Mouse (Mus musculus) testis, postnatal 14 days (tissue): ENCODE results near the gene Prtn3.

ENCODE experiments used
- DNase-seq: peaks from one replicate; pipeline ENCODE4 v3.0.0; 2021; ENCODE audit warnings: low spot score

Prtn3 gene

DNA sequence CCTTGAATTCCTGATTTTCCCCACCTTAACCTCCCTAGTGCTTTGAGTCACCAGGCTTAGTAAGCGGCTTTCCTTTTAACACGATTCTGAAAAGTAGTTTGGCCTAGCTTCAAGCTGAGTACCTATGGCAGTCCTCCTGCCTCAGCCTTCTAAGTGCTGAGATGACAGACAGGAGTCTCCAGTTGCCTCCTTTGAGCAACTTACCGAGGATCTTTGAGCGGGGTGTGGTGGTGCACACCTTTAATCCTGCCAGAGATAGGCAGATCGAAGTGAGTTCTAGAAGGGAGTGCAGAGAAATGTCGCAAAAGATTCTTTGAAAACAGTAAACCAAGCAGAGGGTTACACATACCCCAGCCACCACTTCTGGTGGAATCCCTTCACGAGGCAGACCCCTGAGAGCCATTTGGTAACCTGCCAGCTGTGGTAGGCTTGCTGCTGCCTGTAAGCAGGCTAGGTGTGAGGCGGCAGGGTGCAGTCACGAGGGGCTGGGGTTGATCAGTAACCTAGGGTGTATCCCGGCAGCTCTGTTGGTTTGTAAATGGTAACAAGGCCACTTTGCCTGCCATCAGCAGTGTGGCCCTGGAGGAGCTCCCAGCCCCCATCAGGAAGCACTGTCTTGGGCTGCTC is 18.6 kb upstream of the Prtn3 start:
- DNase-seq: no peak

DNA sequence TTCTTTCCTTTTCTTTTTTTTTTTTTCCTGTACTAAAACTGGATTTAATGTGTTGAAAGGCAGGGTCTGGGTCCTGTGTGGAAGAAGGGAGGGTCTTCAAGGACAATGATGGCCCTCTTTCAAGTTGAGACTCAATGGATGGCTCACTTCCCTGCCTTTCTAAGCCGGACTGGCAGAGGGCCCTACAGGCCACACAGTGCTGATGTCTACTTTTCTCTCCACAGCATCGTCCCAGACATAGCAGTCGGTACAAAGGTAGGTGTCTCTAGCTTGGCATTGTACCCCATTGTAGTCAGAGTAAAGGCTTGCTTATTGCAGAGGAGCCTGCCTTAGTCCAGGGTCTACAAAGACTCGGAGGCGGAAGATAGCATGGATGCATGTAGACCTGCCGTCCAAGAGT is 18.0 kb upstream of the Prtn3 start:
- DNase-seq: no peak

GRCm38 (mm10) chr10:79856704-79857451 is 17.4 kb upstream of the Prtn3 start:
- no peak for DNase-seq

DNA sequence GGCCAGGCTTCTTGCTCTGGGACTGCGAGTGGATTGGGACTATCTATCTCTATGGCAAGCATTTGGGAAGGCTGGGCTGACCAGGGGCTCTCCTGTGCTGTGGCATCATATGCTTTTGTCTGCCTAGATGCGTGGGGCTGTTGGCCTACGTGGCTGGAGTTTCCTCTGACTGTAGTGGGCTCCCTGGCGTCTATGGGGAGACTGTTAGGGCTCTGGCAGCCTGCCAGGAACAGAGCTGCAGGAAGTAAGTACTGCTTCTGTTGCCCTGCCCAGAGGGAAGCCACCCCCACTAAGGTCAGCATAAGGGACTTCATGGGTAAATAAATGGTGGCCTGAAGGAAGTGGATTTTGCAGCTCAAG is 16.8 kb upstream of the Prtn3 start:
- no peak for DNase-seq

GRCm38 (mm10) chr10:79857894-79858293 is 16.4 kb upstream of the Prtn3 start:
- no peak for DNase-seq

DNA sequence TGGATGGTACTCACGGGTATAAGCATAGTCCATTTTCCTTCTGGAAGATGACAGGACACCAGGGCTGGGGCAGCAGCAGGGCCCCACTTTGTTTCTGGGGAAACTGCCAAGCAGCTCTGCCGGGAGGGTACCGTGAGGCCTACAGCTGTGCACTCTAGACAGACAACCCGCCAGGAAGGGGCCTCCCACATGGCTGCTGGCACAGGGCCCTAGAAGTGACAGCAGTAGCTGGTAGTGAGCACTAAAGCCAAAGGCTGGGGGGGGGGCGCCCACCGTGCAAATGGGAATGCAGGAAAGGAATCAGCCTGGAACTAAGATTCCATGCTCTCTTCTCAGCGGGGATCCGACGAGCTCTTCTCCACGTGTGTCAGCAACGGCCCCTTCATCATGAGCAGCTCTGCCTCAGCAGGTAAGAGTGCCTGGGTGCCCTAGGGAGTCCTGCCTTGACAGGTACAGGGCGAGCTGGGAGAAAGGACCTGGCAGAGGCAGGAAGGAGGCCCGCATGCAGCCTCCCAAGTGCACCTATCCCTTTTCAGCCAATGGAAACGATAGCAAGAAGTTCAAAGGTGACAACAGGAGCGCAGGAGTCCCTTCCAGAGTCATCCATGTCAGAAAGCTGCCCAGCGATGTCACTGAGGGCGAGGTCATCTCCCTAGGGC is 15.7 kb upstream of the Prtn3 start:
- no peak for DNase-seq

- no peak for DNase-seq
Measured at GRCm38 (mm10) chr10:79859116-79859515, 15.2 kb upstream of the Prtn3 start.

DNA sequence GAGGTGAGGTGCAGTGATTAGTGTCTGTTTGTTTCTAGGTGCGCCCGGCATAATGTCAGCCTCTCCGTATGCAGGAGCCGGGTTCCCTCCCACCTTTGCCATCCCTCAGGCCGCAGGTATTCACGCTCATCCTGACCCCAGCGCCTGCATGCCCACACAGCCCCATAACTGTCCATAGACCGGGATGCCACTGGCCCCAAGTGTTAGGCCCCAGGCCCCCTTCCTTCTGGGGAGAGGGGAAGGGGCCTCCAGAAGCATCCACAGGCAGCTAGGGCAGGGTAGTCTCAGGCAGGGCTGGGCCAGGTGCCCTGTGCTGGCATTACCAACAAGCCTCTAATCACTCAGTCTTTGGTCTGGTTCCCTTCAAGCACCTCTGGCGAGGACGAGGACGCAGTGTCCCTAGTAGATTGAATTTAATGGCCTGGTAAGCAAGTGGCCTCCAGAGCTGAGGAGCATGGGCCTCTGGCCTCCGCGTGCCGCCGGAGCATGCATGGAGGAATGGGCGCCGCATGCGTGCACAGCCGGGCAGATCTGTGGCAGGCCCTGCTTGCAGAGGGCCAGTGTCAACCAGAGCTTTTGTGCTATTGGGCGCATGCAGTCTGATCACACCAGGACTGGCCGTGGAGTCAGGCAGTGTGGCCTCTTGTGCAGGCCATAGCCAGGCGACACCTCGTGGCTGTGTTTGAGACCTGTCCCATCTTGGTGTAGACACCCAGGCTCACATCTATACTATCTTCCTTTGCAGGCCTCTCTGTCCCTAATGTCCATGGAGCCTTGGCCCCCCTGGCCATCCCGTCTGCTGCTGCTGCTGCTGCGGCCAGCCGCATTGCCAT is 14.0 kb upstream of the Prtn3 start:
- DNase-seq: no peak

GRCm38 (mm10) chr10:79861230-79862048 is 12.8 kb upstream of the Prtn3 start:
- DNase-seq: no peak

GRCm38 (mm10) chr10:79862049-79862788 is 12.1 kb upstream of the Prtn3 start:
- DNase-seq: no peak

- no peak for DNase-seq
Measured at GRCm38 (mm10) chr10:79862925-79863324, 11.4 kb upstream of the Prtn3 start.

DNA sequence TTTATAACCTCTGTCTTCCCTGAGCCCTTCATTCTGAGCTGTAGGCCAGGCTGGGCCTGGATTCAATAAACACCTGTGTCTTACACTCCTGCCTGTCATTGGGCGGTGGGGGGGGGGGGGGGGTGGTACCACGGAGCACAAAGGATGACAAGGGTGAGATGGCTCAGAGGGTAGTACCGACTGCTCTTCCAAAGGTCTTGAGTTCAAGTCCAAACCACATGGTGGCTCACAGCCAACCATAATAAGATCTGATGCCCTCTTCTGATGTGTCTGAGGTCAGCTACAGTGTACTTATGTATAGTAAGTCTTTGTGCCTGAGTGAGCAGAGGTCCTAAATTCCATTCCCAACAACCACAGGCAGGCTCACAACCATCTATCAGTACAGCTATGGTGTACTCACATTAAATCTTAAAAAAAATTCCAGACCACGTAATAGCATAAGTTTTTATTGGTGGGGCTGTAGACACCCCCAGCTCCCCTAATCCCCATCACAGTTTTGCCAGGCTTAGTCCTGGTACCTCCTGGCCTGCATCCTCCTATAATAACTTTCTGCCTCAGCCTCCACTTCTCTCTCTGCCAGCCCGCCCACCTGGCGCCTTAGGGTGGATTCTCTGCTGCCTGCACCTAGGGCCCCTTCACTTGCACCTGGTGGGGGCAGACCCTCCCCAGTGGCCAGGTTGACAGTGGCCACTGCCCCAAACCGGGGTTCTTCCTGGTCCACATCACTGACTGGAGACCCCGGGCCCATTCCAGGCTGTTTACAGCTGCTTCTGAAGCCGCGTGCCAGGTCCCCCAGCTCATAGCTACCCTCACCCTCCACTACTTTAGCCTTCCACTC is 9.7 kb upstream of the Prtn3 start:
- DNase-seq: no peak

- DNase-seq: no peak
Measured at GRCm38 (mm10) chr10:79865189-79865601, 9.1 kb upstream of the Prtn3 start.

DNA sequence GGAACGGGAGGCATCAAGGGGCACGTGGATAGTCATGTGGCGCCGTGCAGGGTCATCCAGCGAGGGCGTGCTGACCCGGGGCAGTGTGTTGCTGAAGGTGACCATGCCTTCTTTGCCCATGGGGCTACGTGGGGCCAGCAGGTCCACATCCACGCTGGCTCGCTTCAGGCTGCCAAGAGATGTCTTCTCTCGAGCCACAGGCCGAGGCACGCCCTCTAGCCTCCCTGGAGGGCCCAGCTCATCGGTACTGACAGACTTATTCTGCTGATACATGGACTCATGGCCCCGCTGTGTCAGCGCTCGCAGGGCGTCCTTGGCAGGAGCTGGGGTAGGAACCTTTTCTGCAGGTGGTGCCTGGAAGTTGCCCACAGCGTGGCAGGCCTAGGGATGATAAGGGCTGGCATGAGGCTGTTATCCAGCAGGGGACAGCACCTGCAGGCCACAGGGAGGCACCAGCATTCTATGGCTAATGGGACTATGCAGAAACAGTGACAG is 8.4 kb upstream of the Prtn3 start:
- DNase-seq: no peak

DNA sequence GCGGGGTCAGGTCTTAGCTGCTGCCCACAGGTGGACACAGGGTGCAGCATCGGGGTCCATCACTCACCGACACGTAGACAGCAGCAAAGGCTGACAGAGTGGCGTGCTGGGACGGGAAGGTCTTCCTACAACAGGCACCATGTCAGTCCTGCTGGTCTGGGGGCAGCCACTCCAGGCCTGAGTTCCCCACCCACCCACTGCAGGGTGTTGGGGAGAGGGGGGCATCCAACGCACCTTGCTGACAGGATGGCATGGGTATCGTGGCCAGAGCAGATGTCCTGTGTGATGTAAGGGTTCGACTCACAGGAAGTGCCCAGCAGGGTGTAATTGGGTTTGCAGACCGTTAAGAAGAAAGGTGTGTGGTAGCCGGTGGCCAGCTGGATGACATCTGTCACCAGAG is 7.7 kb upstream of the Prtn3 start:
- no peak for DNase-seq

DNA sequence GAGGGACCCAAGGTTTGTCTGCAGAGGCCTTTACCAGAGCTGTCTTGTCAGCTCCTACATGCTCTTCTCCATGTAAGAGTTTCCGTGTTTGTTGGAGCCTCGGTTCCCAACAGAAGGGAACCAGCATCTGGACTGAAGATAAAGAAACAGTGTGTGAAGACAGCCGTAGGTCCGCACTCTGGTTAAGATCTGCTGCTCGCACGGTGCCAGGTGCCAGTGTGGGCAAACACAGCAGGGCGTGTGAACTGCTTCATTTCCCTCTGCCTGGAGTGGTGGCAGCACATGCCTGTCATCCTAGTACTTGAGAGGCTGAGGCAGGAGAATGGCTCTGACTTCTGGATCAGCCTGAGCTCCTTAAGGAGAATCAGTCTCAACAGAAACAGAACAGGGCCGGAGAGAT is 2.4 kb upstream of the Prtn3 start:
- no peak for DNase-seq

GRCm38 (mm10) chr10:79872862-79873261 is 1.4 kb upstream of the Prtn3 start:
- no peak for DNase-seq

- DNase-seq: no peak
Measured at GRCm38 (mm10) chr10:79873313-79873712, 963 bp upstream of the Prtn3 start.

DNA sequence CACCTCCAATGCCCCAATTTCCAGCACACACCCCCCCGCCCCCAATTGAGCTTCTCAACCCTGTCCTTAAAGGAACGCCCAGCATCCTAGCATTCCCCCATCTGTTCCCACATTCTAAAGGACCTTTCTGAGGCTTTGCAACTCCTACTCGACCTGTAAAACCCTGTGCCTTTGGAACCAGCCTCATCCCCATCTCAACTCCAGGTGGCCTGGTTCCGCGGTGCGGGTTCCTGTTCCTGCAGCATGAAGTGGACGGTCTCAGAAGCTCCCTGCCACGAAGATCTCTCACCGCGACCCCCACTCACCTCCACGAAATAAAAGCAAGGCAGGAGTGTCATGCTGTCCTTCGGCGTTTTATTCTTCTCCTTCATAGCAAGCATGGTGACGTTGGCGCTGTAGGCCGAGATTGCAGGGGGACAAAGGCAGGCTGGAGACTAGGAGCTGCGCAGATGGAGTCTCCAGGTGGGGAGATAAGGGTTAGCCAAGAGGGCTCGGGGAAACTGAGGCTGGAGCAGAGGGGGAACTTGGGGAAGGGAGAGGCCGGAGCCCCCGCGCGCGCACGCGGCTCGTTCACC is 474 bp upstream of the Prtn3 start:
- DNase-seq: no peak

- DNase-seq: no peak
Measured at GRCm38 (mm10) chr10:79877174-79877573, 2.9 kb downstream of the Prtn3 start.
